Mouse (Mus musculus) testis, postnatal 10 days (tissue): ENCODE measurements around the gene Zfp709.
"Not testable (repeated sequence)": the region's sequence is repeated elsewhere in the genome, so short reads cannot be mapped to it uniquely, and the experiment has no call there.

Experiments used
- DNase-seq: peaks from one replicate; pipeline ENCODE4 v3.0.0; 2021; ENCODE audit warnings: low spot score

Gene Zfp709

DNA sequence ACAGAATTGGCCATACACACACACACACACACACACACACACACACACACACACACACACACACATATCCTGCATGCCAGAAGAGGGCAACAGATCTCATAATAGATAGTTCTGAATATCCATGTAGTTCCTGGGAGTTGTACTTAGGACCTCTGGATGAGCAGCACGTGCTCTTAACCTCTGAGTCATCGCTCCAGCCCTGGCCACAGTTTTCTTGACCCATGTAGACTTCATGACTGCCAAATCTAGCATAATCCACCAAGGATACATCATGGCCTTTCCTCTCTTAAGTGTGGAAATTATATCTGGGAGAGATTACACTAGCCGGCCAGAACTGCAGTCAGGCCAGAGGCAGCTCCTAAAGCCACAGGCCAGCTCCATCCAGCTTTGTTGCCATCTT, 44.7 kb downstream of the Zfp709 start:
- DNase-seq = no peak

DNA sequence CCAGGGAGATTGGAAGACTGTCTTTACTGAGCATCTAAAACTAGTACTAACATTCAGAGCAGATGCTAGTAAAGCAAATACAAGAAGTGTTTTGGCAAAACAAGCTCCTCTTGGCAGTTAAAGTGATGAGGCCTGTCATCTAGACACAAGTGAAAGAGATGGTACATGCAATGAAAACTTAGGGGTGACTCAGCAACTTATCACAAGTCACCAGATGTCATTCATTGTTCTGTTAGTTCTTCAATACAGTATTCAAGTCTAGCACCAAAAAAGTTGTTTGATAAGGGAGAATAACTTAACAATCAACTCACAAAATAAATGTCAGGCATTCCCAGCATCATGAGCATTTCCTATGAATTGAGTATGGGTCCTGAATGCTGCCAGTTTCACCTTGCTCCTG, 46.0 kb downstream of the Zfp709 start:
- no peak for DNase-seq

DNA sequence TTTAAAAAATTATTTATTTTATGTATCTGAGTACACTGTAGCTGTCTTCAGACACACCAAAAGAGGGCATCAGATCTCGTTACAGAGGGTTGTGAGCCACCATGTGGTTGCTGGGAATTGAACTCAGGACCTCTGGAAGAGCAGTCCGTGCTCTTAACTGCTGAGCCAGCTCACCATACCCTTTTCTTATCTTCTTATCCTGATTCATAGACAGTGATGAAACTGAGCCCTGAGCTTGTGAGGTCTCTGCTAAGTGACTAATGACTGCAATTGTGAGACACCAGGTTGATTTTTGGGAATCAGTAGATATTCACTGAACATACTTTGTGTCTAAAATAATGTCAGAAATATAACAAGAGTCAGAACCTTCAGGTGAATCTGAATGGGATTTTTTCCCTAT, 56.2 kb downstream of the Zfp709 start:
- DNase-seq = not testable (repeated sequence)

DNA sequence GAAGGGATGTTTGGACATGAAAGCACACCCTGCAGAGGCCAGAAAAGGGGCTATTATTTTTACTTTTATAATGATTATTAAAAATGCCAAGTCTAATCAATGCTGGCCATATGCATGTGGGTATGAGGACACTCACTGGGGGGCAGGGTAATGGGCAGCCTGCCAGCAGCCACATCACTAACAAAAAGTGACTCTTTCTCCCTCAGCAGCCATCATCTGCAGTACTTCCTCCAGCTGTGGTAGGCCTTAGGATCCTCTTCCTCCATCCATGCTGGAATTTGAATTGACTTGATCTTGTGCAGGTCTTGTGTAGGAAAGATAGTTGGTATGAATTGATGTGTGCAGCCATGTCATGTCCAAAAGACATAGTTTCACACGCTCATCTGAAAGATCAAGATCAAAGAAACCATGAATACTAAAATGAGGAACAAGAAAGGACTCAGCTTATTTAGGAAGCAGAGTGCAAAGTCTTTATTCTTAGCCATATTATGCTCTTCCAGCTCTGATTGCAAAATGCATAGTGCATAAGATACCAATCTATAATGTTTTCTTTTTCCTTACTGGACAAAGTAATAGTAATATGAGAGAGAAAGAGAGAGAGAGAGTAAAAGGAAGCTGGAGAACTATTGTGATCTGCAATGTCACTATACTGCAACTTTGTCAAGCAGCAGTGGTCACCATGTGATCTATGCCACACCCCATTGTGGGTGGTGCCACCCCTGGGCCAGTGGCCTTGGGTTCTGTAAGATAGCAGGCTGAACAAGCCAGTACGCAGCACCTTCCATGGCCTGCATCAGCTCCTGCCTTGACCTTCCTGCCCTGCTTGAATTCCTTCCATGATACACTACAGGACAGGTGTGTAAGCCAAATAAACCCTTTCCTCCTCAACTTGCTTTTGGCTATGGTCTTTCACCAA, 58.7 kb downstream of the Zfp709 start:
- DNase-seq = no peak

DNA sequence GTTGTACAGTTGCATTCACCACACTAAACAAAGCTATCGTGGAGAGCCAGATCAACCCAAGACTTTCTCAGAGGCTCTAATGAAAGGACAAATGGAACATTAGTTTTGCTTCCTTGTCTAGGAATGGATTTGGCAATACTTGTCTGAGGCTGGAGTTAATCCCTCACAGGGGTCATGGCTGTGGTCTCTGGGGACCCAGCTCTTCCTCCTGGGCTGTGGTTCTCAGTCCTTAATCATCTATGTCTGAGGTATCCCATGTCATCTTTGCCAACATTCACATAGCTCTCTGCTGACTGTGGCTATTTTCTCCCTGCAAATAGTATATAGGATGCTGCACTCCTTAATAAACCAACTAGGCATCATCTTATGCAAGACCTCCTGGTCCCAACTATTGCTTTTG, 60.0 kb downstream of the Zfp709 start:
- DNase-seq = no peak
